In genomic region chr2:167658712-167659111, GRCm38 (mm10) we compare ENCODE assay signal across 9 mouse cellular contexts. TPM values are rescaled to one million over a fixed set of nuclear protein-coding genes. Genes with fewer than 3 reads are reported as not detected.
DNase-seq lines count a peak whose midpoint lies in the region; ATAC-seq and TF ChIP-seq lines count a peak whose summit lies in the region.
"Had no signal": no experiment of that assay in that cellular context is flagged by ENCODE, and none has a peak within 500 bp of the region (broad histone marks: within the 10 kb centered on the region; RNA-seq: fewer than 3 reads in every experiment).

No protein-coding gene starts in this region.

- no peaks in the 10 kb centered on the region for H3K27me3 ChIP-seq in heart, embryonic 14.5 days (ENCODE audit: control insufficient read depth, insufficient read depth, low read length)
- H3K27me3 ChIP-seq in heart, adult 2 months (ENCODE audit: control insufficient read depth, insufficient read depth, low read length), result no peaks in the 10 kb centered on the region
- H3K27me3 ChIP-seq in lung, embryonic 16.5 days (ENCODE audit: control insufficient read depth, insufficient read depth, low read depth, low read length), result no peaks in the 10 kb centered on the region
- no peaks in the 10 kb centered on the region for H3K27me3 ChIP-seq in intestine, embryonic 15.5 days (replicated peaks)
- H3K27me3 ChIP-seq in stomach, embryonic 14.5 days (ENCODE audit: control insufficient read depth, insufficient read depth, low read length), result no peaks in the 10 kb centered on the region

- no peak overlapping the region for H3K4me3 ChIP-seq in heart, embryonic 14.5 days (ENCODE audit: control insufficient read depth in 1 of 2, insufficient read depth in 1 of 2, low read depth in 1 of 2, low read length in 2 of 2)
- no peak overlapping the region for H3K4me3 ChIP-seq in heart, adult 2 months
- no peak overlapping the region for H3K4me3 ChIP-seq in lung, embryonic 16.5 days (ENCODE audit: low read length)
- no peak overlapping the region for H3K4me3 ChIP-seq in intestine, embryonic 15.5 days (replicated peaks)
- H3K4me3 ChIP-seq in stomach, embryonic 14.5 days (ENCODE audit: low read depth, low read length), result peak overlapping the region; percentile 3; the same call in 1 of the 2 replicates

- intact Hi-C loops in heart, adult 2 months (cut with DNase I), result no loop called here

- no peaks in the 10 kb centered on the region for H3K9me3 ChIP-seq in heart, embryonic 14.5 days (ENCODE audit: control insufficient read depth, low read length)
- no peaks in the 10 kb centered on the region for H3K9me3 ChIP-seq in lung, embryonic 16.5 days (ENCODE audit: control insufficient read depth, low read length)
- no peaks in the 10 kb centered on the region for H3K9me3 ChIP-seq in intestine, embryonic 15.5 days
- H3K9me3 ChIP-seq in stomach, embryonic 14.5 days (ENCODE audit: control insufficient read depth, low read depth, low read length), result no peaks in the 10 kb centered on the region

- no peak for DNase-seq in heart, adult 2 months
- DNase-seq in lung, postnatal 25 days (ENCODE audit: low spot score), result no peak
- no peak for DNase-seq in right cerebral cortex, postnatal 14 days
- DNase-seq in retina, embryonic 14.5 days (ENCODE audit: low spot score), result no peak

- no peak for ATAC-seq in heart, embryonic 14.5 days (ENCODE audit: insufficient number of reproducible peaks, insufficient read depth, low FRiP score, low read depth)
- no peak for ATAC-seq in lung, embryonic 16.5 days (ENCODE audit: low read depth)
- ATAC-seq in intestine, embryonic 15.5 days, result no peak
- ATAC-seq in stomach, embryonic 14.5 days (ENCODE audit: insufficient number of reproducible peaks, insufficient read depth, low FRiP score, low read depth), result no peak

- H3K79me2 ChIP-seq in heart, adult 2 months (replicated peaks; ENCODE audit: control insufficient read depth, insufficient read depth, low read length), result peaks cover 4% of the 10 kb centered on the region

- WGBS in heart, embryonic 14.5 days, result 43% methylated on average over 11 of the region's 11 CpGs
- WGBS in heart, adult 2 months, result 60% methylated on average over 11 of the region's 11 CpGs
- WGBS in lung, embryonic 16.5 days, result 50% methylated on average over 11 of the region's 11 CpGs
- WGBS in intestine, embryonic 15.5 days, result 57% methylated on average over 11 of the region's 11 CpGs
- WGBS in stomach, embryonic 14.5 days, result 53% methylated on average over 11 of the region's 11 CpGs

- peaks cover 22 to 34% of the 10 kb centered on the region in 2 experiments for H3K4me1 ChIP-seq in heart, embryonic 14.5 days (ENCODE audit: control insufficient read depth in 2 of 2, insufficient read depth in 2 of 2, low read length in 2 of 2)
- peaks cover 11% of the 10 kb centered on the region for H3K4me1 ChIP-seq in heart, adult 2 months (ENCODE audit: control insufficient read depth, insufficient read depth, low read length)
- peaks cover 33% of the 10 kb centered on the region for H3K4me1 ChIP-seq in lung, embryonic 16.5 days (replicated peaks; ENCODE audit: control insufficient read depth, insufficient read depth, low read length)
- H3K4me1 ChIP-seq in intestine, embryonic 15.5 days (replicated peaks), result peaks cover 41% of the 10 kb centered on the region
- H3K4me1 ChIP-seq in stomach, embryonic 14.5 days (ENCODE audit: control insufficient read depth, insufficient read depth, low read length), result peaks cover 12% of the 10 kb centered on the region

- H3K27ac ChIP-seq in heart, embryonic 14.5 days (replicated peaks in 1 of 2; ENCODE audit: control insufficient read depth in 1 of 2, insufficient read depth in 1 of 2, low read depth in 2 of 2, low read length in 2 of 2), result no peak overlapping the region
- no peak overlapping the region; the same call in 1 of the 2 replicates for H3K27ac ChIP-seq in heart, adult 2 months
- H3K27ac ChIP-seq in lung, embryonic 16.5 days (ENCODE audit: low read length), result peak overlapping the region; percentile 9; the same call in 1 of the 2 replicates
- peak overlapping the region; percentile 71; the same call in 1 of the 2 replicates for H3K27ac ChIP-seq in intestine, embryonic 15.5 days
- no peak overlapping the region for H3K27ac ChIP-seq in stomach, embryonic 14.5 days (ENCODE audit: low read length)
- H3K27ac ChIP-seq: left cerebral cortex, adult 2 months had no signal

- H3K4me2 ChIP-seq in heart, embryonic 14.5 days (ENCODE audit: low read length), result peak overlapping the region; percentile 99; the same call in 1 of the 2 replicates
- peak overlapping the region; percentile 96; the same call in 1 of the 2 replicates for H3K4me2 ChIP-seq in lung, embryonic 16.5 days (ENCODE audit: low read depth, low read length)
- peak overlapping the region; percentile 94 for H3K4me2 ChIP-seq in intestine, embryonic 15.5 days (replicated peaks)
- peak overlapping the region; percentile 97; the same call in 1 of the 2 replicates for H3K4me2 ChIP-seq in stomach, embryonic 14.5 days (replicated peaks; ENCODE audit: low read depth, low read length)

- H3K36me3 ChIP-seq in heart, embryonic 14.5 days (ENCODE audit: control insufficient read depth, insufficient read depth, low read length), result peaks cover 18% of the 10 kb centered on the region
- H3K36me3 ChIP-seq in heart, adult 2 months (ENCODE audit: control insufficient read depth, insufficient read depth, low read length), result no peaks in the 10 kb centered on the region
- H3K36me3 ChIP-seq in lung, embryonic 16.5 days (ENCODE audit: control insufficient read depth, insufficient read depth, low read length), result no peaks in the 10 kb centered on the region
- H3K36me3 ChIP-seq in intestine, embryonic 15.5 days, result 0 out of 2 replicates have a peak, but pooled peaks cover 3% of the 10 kb centered on the region
- H3K36me3 ChIP-seq in stomach, embryonic 14.5 days (ENCODE audit: control insufficient read depth, insufficient read depth, low read length), result peaks cover 11% of the 10 kb centered on the region; the same call in 1 of the 2 replicates

- TF ChIP-seq EP300 in heart, adult 2 months (IDR thresholded peaks at IDR 0.05; ENCODE audit: insufficient read depth, low read depth, low read length), result no peak

- no peak for TF ChIP-seq POLR2A in heart, adult 2 months (IDR thresholded peaks at IDR 0.05; ENCODE audit: insufficient read depth, low read depth, low read length)

- H3K9ac ChIP-seq in heart, embryonic 14.5 days (ENCODE audit: low read length), result peak overlapping the region; percentile 22
- no peak overlapping the region for H3K9ac ChIP-seq in heart, adult 2 months (ENCODE audit: low read depth, low read length)
- no peak overlapping the region for H3K9ac ChIP-seq in lung, embryonic 16.5 days (ENCODE audit: low read length)
- no peak overlapping the region for H3K9ac ChIP-seq in intestine, embryonic 15.5 days
- H3K9ac ChIP-seq in stomach, embryonic 14.5 days (replicated peaks; ENCODE audit: low read depth, low read length), result no peak overlapping the region

- TF ChIP-seq CTCF in heart, adult 2 months (IDR thresholded peaks at IDR 0.05), result no peak

RNA-seq across cellular contexts. Expression of gene Gm20431, which starts 2.6 kb away (rescaled TPM):
- 0.19 and 5.2 TPM in 2 replicates for polyA plus RNA-seq in heart, embryonic 14.5 days (2014; fragmentation: Nextera tagmentation; extraction: Ambion mirVana)
- total RNA-seq in heart, adult 2 months (2021), result 10 to 100 TPM; 15.6 to 21.0 TPM
- polyA plus RNA-seq in heart, adult 2 months (2012; rRNA removed), result 9.7 and 16.5 TPM in 2 replicates
- 5.6 and 8.4 TPM in 2 replicates for polyA plus RNA-seq in lung, embryonic 16.5 days (2015; fragmentation: Nextera tagmentation; extraction: Ambion mirVana)
- 0.40 and 7.2 TPM in 2 replicates for polyA plus RNA-seq in intestine, embryonic 15.5 days (2015; fragmentation: Nextera tagmentation; extraction: Ambion mirVana)
- polyA plus RNA-seq in stomach, embryonic 14.5 days (2014; fragmentation: Nextera tagmentation; extraction: Ambion mirVana), result 7.9 and 8.1 TPM in 2 replicates

RNA-seq across cellular contexts. Expression of gene Ube2v1, which starts 26.8 kb away (rescaled TPM):
- 166 and 175 TPM in 2 replicates for polyA plus RNA-seq in heart, embryonic 14.5 days (2014; fragmentation: Nextera tagmentation; extraction: Ambion mirVana)
- total RNA-seq in heart, adult 2 months (2021), result 100 to 1,000 TPM; 118 to 121 TPM
- polyA plus RNA-seq in heart, adult 2 months (2012; rRNA removed), result 98.1 and 101 TPM in 2 replicates
- 263 and 285 TPM in 2 replicates for polyA plus RNA-seq in lung, embryonic 16.5 days (2015; fragmentation: Nextera tagmentation; extraction: Ambion mirVana)
- 268 and 270 TPM in 2 replicates for polyA plus RNA-seq in intestine, embryonic 15.5 days (2015; fragmentation: Nextera tagmentation; extraction: Ambion mirVana)
- polyA plus RNA-seq in stomach, embryonic 14.5 days (2014; fragmentation: Nextera tagmentation; extraction: Ambion mirVana), result 252 and 259 TPM in 2 replicates

RNA-seq across cellular contexts. Expression of gene Cebpb, which starts 30.0 kb away (rescaled TPM):
- polyA plus RNA-seq in heart, embryonic 14.5 days (2014; fragmentation: Nextera tagmentation; extraction: Ambion mirVana), result 14.2 and 17.0 TPM in 2 replicates
- 100 to 1,000 TPM in 1 of 2 experiments, 10 to 100 TPM in 1; 88.1 to 133 TPM for total RNA-seq in heart, adult 2 months (2021)
- 30.3 and 77.8 TPM in 2 replicates for polyA plus RNA-seq in heart, adult 2 months (2012; rRNA removed)
- 2.4 and 4.1 TPM in 2 replicates for polyA plus RNA-seq in lung, embryonic 16.5 days (2015; fragmentation: Nextera tagmentation; extraction: Ambion mirVana)
- polyA plus RNA-seq in intestine, embryonic 15.5 days (2015; fragmentation: Nextera tagmentation; extraction: Ambion mirVana), result 22.5 and 24.3 TPM in 2 replicates
- 1.3 and 2.0 TPM in 2 replicates for polyA plus RNA-seq in stomach, embryonic 14.5 days (2014; fragmentation: Nextera tagmentation; extraction: Ambion mirVana)

RNA-seq across cellular contexts. Expression of gene Tmem189, which starts 30.9 kb away (rescaled TPM):
- polyA plus RNA-seq in heart, embryonic 14.5 days (2014; fragmentation: Nextera tagmentation; extraction: Ambion mirVana), result 40.6 and 40.9 TPM in 2 replicates
- total RNA-seq in heart, adult 2 months (2021), result 10 to 100 TPM; 23.0 to 26.4 TPM
- polyA plus RNA-seq in heart, adult 2 months (2012; rRNA removed), result 53.2 and 58.4 TPM in 2 replicates
- 38.3 and 39.6 TPM in 2 replicates for polyA plus RNA-seq in lung, embryonic 16.5 days (2015; fragmentation: Nextera tagmentation; extraction: Ambion mirVana)
- polyA plus RNA-seq in intestine, embryonic 15.5 days (2015; fragmentation: Nextera tagmentation; extraction: Ambion mirVana), result 35.1 and 38.6 TPM in 2 replicates
- 38.9 and 40.7 TPM in 2 replicates for polyA plus RNA-seq in stomach, embryonic 14.5 days (2014; fragmentation: Nextera tagmentation; extraction: Ambion mirVana)

Comparison
In these comparisons a context has a peak if more than half of its experiments do, and no peak if none do; other contexts are left out.
1. H3K27ac ChIP-seq: peak in lung, embryonic 16.5 days (single experiment) and intestine, embryonic 15.5 days (single experiment); none in heart, embryonic 14.5 days (0 of 2), heart, adult 2 months (single experiment) and stomach, embryonic 14.5 days (single experiment).
2. Peak in every context shown above with its lines, with median percentiles within 50 percentile points of each other: H3K4me2 ChIP-seq.